Mouse (Mus musculus): Measurements from ENCODE around the gene Ttll10. TPM values are rescaled to one million over a fixed set of nuclear protein-coding genes. Genes with fewer than 3 reads are reported as not detected.
A peak's percentile ranks its signal among the peaks of the same experiment; 100 is the strongest.

The Ttll10 gene
- polyA plus RNA-seq, 1 experiment from 2014 or later, result not detected

DNA sequence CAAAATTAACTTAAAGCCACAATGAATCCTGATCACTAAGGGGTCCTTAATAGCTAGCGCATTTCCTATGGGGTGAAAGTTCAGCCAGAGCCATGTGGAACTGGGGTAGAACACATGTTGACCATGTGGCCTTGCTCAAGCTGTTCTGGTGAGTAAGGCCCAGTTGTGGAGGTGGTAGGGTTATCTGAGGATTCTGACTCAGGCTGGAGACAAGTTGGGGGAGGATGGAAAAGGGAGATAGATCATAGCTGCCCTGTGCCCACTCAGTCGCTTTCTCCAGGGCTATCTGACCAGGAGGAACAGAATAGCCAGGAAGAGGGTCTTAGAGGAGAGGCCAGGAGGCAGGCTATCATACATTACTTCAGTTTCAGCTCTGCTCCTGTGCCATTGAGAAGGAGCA lies 44.8 kb downstream of the Ttll10 start:
- H3K4me1 ChIP-seq (replicated peaks), result no peaks in the 10 kb centered on the region
- no peak overlapping the region for H3K4me2 ChIP-seq
- 86% methylated on average over 2 of the region's 2 CpGs for WGBS
- H3K36me3 ChIP-seq, result peaks cover 71% of the 10 kb centered on the region
- H3K4me3 ChIP-seq, result no peak overlapping the region
- no peaks in the 10 kb centered on the region for H3K27me3 ChIP-seq
- no peak for ATAC-seq (ENCODE audit: low read depth)
- H3K27ac ChIP-seq (replicated peaks), result no peak overlapping the region
- no peak overlapping the region for H3K9ac ChIP-seq
- H3K9me3 ChIP-seq, result no peaks in the 10 kb centered on the region

DNA sequence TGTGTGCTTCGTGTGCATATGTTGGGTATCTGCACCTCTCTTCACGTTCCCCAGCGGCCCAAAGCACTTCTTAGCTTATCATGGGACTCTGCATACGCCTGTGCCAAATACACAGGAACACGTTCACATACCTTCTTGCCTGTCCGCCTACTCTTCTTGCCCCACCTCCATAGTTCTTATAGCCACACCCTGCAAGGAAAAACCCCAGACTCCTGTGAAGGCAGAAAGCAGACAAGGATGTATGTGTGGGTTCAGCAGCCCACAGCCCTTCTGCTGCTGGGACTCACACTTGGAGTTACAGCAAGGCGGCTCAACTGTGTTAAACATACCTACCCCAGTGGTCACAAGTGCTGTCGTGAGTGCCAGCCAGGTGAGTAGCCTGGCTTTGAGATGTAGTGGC lies 45.6 kb downstream of the Ttll10 start, which contains the start of gene Tnfrsf4:
Tnfrsf4 (plus strand) TSS at position 207 of the 400 bp plus-strand sequence.
- Histone ChIP-seq H3K4me2 (no peak within 1 kb of the TSS), H3K9ac (no peak within 1 kb of the TSS), H3K27ac (replicated peaks) (no peak within 1 kb of the TSS), H3K36me3 (peaks cover 79% of the 10 kb centered on the region), H3K4me1 (replicated peaks) (no peaks in the 10 kb centered on the region), H3K27me3 (no peaks in the 10 kb centered on the region), H3K9me3 (no peaks in the 10 kb centered on the region), H3K4me3 (no peak within 1 kb of the TSS)
- ATAC-seq (ENCODE audit: low read depth), result no peak
- WGBS, result 90% methylated on average over 8 of the region's 8 CpGs

DNA sequence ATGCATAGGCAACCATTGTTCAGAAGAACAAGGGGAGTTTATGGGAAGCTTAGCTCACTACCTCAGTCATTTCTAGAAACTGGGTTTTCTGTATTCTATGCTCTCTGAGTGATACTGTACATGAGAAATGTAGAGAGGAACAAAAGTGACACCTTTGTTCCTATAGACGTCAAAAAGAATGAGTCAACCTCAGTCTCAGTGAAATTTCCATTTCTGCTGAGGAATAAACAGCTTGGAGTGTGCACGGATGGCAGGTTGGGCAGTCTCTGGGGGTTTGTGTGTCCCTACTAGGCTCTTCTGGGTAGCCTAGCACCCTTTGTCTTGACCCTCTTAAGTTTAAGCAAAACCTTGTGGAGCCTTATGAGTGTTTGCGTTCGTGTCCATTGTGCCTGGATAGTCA lies 50.8 kb downstream of the Ttll10 start:
- Histone ChIP-seq H3K9me3 (no peaks in the 10 kb centered on the region), H3K27me3 (no peaks in the 10 kb centered on the region), H3K9ac (no peak overlapping the region), H3K4me3 (no peak overlapping the region), H3K27ac (replicated peaks) (no peak overlapping the region), H3K36me3 (peaks cover 95% of the 10 kb centered on the region), H3K4me1 (replicated peaks) (no peaks in the 10 kb centered on the region), H3K4me2 (no peak overlapping the region)
- ATAC-seq (ENCODE audit: low read depth), result no peak
- WGBS, result 95% methylated on average over 4 of the region's 4 CpGs

DNA sequence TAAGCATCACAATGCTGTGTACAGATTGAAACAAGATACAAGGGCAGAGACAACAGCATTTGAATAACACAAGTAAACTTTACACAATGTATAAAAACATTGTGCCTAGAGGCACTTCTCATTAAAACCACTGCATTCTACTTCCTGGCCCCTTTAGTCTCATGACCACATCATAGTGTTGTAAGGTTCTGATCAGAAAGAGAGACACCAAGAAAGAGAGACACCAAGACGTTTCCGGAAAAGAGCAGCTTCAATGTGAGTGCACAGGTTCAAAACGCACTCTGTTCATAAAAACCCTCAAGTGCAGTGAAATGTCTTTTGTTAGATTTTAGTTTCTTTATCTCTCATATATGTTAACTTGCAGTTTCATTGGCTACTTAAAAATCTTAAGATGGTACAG lies 55.1 kb downstream of the Ttll10 start:
- Histone ChIP-seq H3K27ac (replicated peaks) (no peak overlapping the region), H3K27me3 (no peaks in the 10 kb centered on the region), H3K9me3 (no peaks in the 10 kb centered on the region), H3K4me3 (no peak overlapping the region), H3K4me2 (no peak overlapping the region), H3K9ac (no peak overlapping the region), H3K4me1 (replicated peaks) (no peaks in the 10 kb centered on the region), H3K36me3 (peaks cover 94% of the 10 kb centered on the region)
- ATAC-seq (ENCODE audit: low read depth), result no peak
- WGBS, result 93% methylated on average over 3 of the region's 3 CpGs

DNA sequence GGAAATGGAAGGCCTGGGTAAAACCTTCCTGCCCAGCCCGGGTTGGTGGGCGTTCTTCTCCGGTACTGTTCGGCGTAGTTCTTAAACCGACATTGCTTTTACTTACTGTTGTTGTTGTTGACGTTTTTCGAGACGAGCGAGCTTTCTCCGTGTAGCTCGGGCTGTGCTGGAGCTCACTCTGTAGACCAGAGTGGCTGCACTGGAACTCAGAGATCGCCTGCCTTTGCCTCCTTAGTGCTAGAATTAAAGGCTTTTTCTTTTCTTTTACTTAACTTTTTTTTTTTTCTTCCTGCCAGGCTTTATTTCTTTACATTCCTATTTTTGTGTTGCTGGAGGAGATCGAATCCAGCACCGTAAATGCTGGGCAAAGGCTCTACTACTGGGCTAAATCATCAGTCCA lies 65.6 kb downstream of the Ttll10 start:
- WGBS, result 5% methylated on average over 15 of the region's 15 CpGs
- H3K4me1 ChIP-seq (replicated peaks), result peaks cover 49% of the 10 kb centered on the region
- no peak; the same call in 1 of the 2 replicates for ATAC-seq (ENCODE audit: low read depth)

DNA sequence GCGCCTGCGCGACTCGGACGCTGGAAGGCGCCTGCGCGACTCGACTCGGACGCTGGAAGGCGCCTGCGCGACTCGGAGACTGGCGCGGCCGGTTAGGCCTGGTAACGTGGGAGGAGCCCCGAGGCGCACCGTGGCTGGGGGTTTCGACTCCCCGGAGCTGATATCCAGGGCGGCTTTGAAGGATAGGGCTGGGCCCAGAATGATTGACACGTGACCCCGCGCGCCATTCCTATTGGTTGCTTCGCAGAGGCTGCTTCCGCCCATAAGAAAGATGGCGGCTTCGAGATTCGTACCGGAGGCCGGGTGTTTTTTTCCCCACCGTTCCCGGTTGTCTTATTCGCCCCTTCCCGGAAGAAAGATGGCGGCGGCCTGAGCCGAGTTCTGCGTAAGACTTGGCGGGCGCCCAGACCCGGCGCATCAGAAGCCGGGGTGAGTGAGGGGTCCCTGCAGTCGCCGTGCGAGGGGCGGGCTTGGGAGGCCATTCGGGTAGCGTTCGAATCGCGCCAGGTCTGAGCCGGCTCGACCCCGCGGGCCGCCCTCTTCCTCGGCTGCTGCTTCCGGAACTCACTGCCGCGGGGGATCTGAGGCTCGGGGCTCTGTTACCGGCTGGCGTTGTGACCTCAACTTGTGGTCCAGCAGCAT lies 66.2 kb downstream of the Ttll10 start:
- peaks cover 21% of the 10 kb centered on the region for H3K36me3 ChIP-seq
- H3K4me2 ChIP-seq, result peak overlapping the region; percentile 78
- H3K27ac ChIP-seq (replicated peaks), result peak overlapping the region; percentile 96
- H3K9ac ChIP-seq, result peak overlapping the region; percentile 78
- H3K27me3 ChIP-seq, result no peaks in the 10 kb centered on the region
- H3K4me1 ChIP-seq (replicated peaks), result peaks cover 49% of the 10 kb centered on the region
- H3K9me3 ChIP-seq, result no peaks in the 10 kb centered on the region
- 0% methylated on average over 70 of the region's 70 CpGs for WGBS
- H3K4me3 ChIP-seq, result peak overlapping the region; percentile 76
- ATAC-seq (ENCODE audit: low read depth), result peak; percentile 87

More for the DNA sequence above, 65.6 kb downstream of the Ttll10 start:
- peak overlapping the region; percentile 78 for H3K4me2 ChIP-seq
- no peaks in the 10 kb centered on the region for H3K27me3 ChIP-seq
- no peaks in the 10 kb centered on the region for H3K9me3 ChIP-seq
- peaks cover 26% of the 10 kb centered on the region for H3K36me3 ChIP-seq
- H3K4me3 ChIP-seq, result peak overlapping the region; percentile 76
- H3K27ac ChIP-seq (replicated peaks), result peak overlapping the region; percentile 96
- H3K9ac ChIP-seq, result peak overlapping the region; percentile 78

DNA sequence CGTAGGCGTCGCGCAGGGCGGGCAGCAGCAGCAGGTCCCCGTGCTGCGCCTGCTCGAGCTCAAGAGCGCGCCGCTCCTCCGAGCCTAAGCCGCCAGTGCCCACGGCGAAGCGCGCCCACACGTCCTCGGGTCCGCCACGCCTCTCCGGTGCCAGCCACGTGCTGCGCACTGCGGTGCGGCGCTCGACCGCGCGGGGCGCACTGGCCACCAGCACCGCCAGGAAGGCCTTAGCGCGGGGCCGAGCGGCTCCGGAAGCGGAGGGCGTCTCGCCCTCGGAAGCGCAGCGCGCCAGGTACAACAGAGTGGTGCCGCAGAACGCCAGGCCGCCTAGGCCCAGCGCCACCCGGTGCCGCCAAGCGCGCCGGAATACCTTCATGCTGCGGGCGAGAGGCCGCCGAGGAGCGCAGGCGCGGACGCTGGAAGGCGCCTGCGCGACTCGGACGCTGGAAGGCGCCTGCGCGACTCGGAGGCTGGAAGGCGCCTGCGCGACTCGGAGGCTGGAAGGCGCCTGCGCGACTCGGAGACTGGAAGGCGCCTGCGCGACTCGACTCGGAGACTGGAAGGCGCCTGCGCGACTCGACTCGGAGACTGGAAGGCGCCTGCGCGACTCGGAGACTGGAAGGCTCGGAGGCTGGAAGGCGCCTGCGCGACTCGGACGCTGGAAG lies 66.8 kb downstream of the Ttll10 start, which contains the start of the genes B3galt6 and Sdf4:
B3galt6 (minus strand) TSS at position 409 of the 665 bp plus-strand sequence.
Sdf4 (plus strand) TSS at position 632 of the 665 bp plus-strand sequence.
- no peaks in the 10 kb centered on the region for H3K9me3 ChIP-seq
- peak within 1 kb of the TSS; percentile 83 for H3K9ac ChIP-seq
- peak; percentile 88 for ATAC-seq (ENCODE audit: low read depth)
- WGBS, result under 1% methylated on average over 98 of the region's 99 CpGs
- H3K27me3 ChIP-seq, result no peaks in the 10 kb centered on the region
- peak within 1 kb of the TSS; percentile 76 for H3K4me3 ChIP-seq
- peak within 1 kb of the TSS; percentile 96 for H3K27ac ChIP-seq (replicated peaks)
- peak within 1 kb of the TSS; percentile 99 for H3K4me2 ChIP-seq
- H3K36me3 ChIP-seq, result peaks cover 14% of the 10 kb centered on the region
- H3K4me1 ChIP-seq (replicated peaks), result peaks cover 49% of the 10 kb centered on the region

DNA sequence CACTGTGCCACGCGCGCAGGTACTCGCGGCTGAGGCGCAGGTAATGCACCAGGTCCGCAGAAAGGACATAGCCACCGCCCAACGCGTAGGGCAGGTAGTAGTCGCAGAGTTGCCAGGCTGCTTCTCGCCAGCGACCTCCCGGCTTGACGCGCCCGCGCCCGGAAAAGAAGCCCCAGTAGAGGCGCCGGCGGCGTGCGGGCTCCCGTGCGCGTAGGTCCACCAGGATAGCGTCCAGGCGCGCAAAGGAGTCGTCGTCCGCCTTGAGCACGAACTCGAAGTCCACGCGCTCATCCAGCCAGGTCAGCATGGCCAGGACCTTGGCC lies 67.3 kb downstream of the Ttll10 start:
- Histone ChIP-seq H3K9me3 (no peaks in the 10 kb centered on the region), H3K4me1 (replicated peaks) (peaks cover 49% of the 10 kb centered on the region), H3K27ac (replicated peaks) (peak overlapping the region; percentile 95), H3K27me3 (no peaks in the 10 kb centered on the region), H3K4me2 (peak overlapping the region; percentile 99), H3K36me3 (peaks cover 9% of the 10 kb centered on the region), H3K4me3 (peak overlapping the region; percentile 76), H3K9ac (peak overlapping the region; percentile 83)
- WGBS, result 30% methylated on average over 37 of the region's 37 CpGs
- peak; percentile 14; the same call in 1 of the 2 replicates for ATAC-seq (ENCODE audit: low read depth)

DNA sequence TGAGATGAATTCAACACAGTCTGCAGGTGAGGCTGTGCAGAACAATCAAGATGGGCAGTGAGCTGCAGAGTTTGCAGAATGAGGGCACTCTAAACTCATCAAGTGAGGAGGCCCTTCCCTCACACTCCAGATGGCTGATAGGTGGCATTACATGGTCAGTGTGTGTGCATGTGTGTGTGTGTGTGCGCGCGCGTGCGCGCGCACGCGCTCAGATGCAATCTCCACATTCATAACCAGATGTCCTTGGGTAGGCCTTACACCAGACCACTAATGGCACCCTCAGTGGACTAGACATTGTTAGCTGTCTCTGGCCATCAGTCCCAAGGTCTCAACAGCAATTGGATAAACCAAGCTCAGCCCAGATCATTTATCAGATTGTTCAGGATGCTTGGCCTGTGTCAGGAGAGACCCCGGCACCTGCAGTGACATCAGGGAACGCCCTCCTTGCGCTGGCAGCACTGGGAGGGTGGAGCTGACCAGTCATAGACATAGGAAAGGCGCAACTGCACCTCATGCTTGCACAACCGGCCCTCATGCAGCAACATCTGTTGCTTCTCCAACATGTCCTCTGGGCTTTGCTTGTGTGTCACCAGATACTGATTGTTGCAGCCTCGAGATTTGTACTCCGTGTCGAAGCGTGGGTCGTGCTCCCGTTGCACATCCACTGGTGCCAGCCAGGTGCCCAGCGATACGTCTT lies 67.9 kb downstream of the Ttll10 start:
- Histone ChIP-seq H3K36me3 (peaks cover 4% of the 10 kb centered on the region; the same call in 1 of the 2 replicates), H3K4me1 (replicated peaks) (peaks cover 46% of the 10 kb centered on the region), H3K4me2 (peak overlapping the region; percentile 99), H3K9me3 (no peaks in the 10 kb centered on the region), H3K9ac (peak overlapping the region; percentile 83), H3K4me3 (peak overlapping the region; percentile 76), H3K27me3 (no peaks in the 10 kb centered on the region), H3K27ac (replicated peaks) (peak overlapping the region; percentile 95)
- ATAC-seq (ENCODE audit: low read depth), result 0 out of 2 replicates have a peak, but pooled peaks have one; percentile 0
- WGBS, result 90% methylated on average over 22 of the region's 22 CpGs

MicroRNAs within 50 kb of the gene (microRNA counts, 519-probe panel; counts per million panel counts)
- microRNA mmu-miR-200a, result not detected
- microRNA mmu-miR-200b, result 2,385 counts per million, percentile 21 among the panel's probes with 10 or more counts
- microRNA mmu-miR-429, result not detected

Small RNA genes within 50 kb of the gene (microRNA-seq; reads per million reads assigned to microRNA genes)
- gene Mir200a (3.4 reads per million, percentile 15 among the genes with 10 or more reads in this experiment), gene Mir200b (16.2 reads per million, percentile 33 among the genes with 10 or more reads in this experiment), gene Mir429 (50.2 reads per million, percentile 47 among the genes with 10 or more reads in this experiment)

Other genes with a start within 250 kb of the Ttll10 start
- 155 and 185 TPM in 2 replicates for gene Ccnl2, start 246.9 kb downstream of the Ttll10 start, polyA plus RNA-seq (2015; fragmentation: Nextera tagmentation; extraction: Ambion mirVana)
- gene Aurkaip1, start 228.1 kb downstream of the Ttll10 start, polyA plus RNA-seq (2015; fragmentation: Nextera tagmentation; extraction: Ambion mirVana), result 139 and 145 TPM in 2 replicates
- 29.3 and 33.9 TPM in 2 replicates for gene Mxra8, start 219.7 kb downstream of the Ttll10 start, polyA plus RNA-seq (2015; fragmentation: Nextera tagmentation; extraction: Ambion mirVana)
- gene Dvl1, start 212.0 kb downstream of the Ttll10 start, polyA plus RNA-seq (2015; fragmentation: Nextera tagmentation; extraction: Ambion mirVana), result 8.6 and 14.6 TPM in 2 replicates
- gene Tas1r3, start 196.1 kb downstream of the Ttll10 start, polyA plus RNA-seq (2015; fragmentation: Nextera tagmentation; extraction: Ambion mirVana), result 0.45 and 0.72 TPM in 2 replicates
- gene Cptp, start 190.0 kb downstream of the Ttll10 start, polyA plus RNA-seq (2015; fragmentation: Nextera tagmentation; extraction: Ambion mirVana), result 21.1 and 25.2 TPM in 2 replicates
- 63.7 and 69.8 TPM in 2 replicates for gene Ints11, start 189.9 kb downstream of the Ttll10 start, polyA plus RNA-seq (2015; fragmentation: Nextera tagmentation; extraction: Ambion mirVana)
- gene Pusl1, start 167.6 kb downstream of the Ttll10 start, polyA plus RNA-seq (2015; fragmentation: Nextera tagmentation; extraction: Ambion mirVana), result 51.5 and 55.4 TPM in 2 replicates
- gene Acap3, start 167.6 kb downstream of the Ttll10 start, polyA plus RNA-seq (2015; fragmentation: Nextera tagmentation; extraction: Ambion mirVana), result 68.4 and 72.3 TPM in 2 replicates
- 121 and 126 TPM in 2 replicates for gene Ube2j2, start 115.6 kb downstream of the Ttll10 start, polyA plus RNA-seq (2015; fragmentation: Nextera tagmentation; extraction: Ambion mirVana)
- gene C1qtnf12, start 97.1 kb downstream of the Ttll10 start, polyA plus RNA-seq (2015; fragmentation: Nextera tagmentation; extraction: Ambion mirVana), result 10.6 and 19.0 TPM in 2 replicates
- 25.1 and 25.5 TPM in 2 replicates for gene B3galt6, start 66.8 kb downstream of the Ttll10 start, polyA plus RNA-seq (2015; fragmentation: Nextera tagmentation; extraction: Ambion mirVana)
- 132 and 139 TPM in 2 replicates for gene Sdf4, start 66.5 kb downstream of the Ttll10 start, polyA plus RNA-seq (2015; fragmentation: Nextera tagmentation; extraction: Ambion mirVana)
- 0.77 and 1.2 TPM in 2 replicates for gene Tnfrsf4, start 45.6 kb downstream of the Ttll10 start, polyA plus RNA-seq (2015; fragmentation: Nextera tagmentation; extraction: Ambion mirVana)
- 1.6 and 2.7 TPM in 2 replicates for gene Tnfrsf18, start 33.2 kb downstream of the Ttll10 start, polyA plus RNA-seq (2015; fragmentation: Nextera tagmentation; extraction: Ambion mirVana)
- 25.0 and 27.7 TPM in 2 replicates for gene 9430015G10Rik, start 50.6 kb upstream of the Ttll10 start, polyA plus RNA-seq (2015; fragmentation: Nextera tagmentation; extraction: Ambion mirVana)
- 0.66 and 0.69 TPM in 2 replicates for gene Rnf223, start 71.1 kb upstream of the Ttll10 start, polyA plus RNA-seq (2015; fragmentation: Nextera tagmentation; extraction: Ambion mirVana)
- 120 and 122 TPM in 2 replicates for gene Agrn, start 138.1 kb upstream of the Ttll10 start, polyA plus RNA-seq (2015; fragmentation: Nextera tagmentation; extraction: Ambion mirVana)
- 0.84 and 2.2 TPM in 2 replicates for gene Isg15, start 141.4 kb upstream of the Ttll10 start, polyA plus RNA-seq (2015; fragmentation: Nextera tagmentation; extraction: Ambion mirVana)
- 5.1 and 5.6 TPM in 2 replicates for gene AW011738, start 143.9 kb upstream of the Ttll10 start, polyA plus RNA-seq (2015; fragmentation: Nextera tagmentation; extraction: Ambion mirVana)
- gene Perm1, start 156.5 kb upstream of the Ttll10 start, polyA plus RNA-seq (2015; fragmentation: Nextera tagmentation; extraction: Ambion mirVana), result 1.8 TPM in 2 replicates
- gene Plekhn1, start 175.4 kb upstream of the Ttll10 start, polyA plus RNA-seq (2015; fragmentation: Nextera tagmentation; extraction: Ambion mirVana), result 26.1 and 27.3 TPM in 2 replicates
- gene Noc2l, start 176.6 kb upstream of the Ttll10 start, polyA plus RNA-seq (2015; fragmentation: Nextera tagmentation; extraction: Ambion mirVana), result 49.5 and 54.8 TPM in 2 replicates
- 2.1 and 2.9 TPM in 2 replicates for gene Samd11, start 196.2 kb upstream of the Ttll10 start, polyA plus RNA-seq (2015; fragmentation: Nextera tagmentation; extraction: Ambion mirVana)